Mouse (Mus musculus) splenic B cell, adult 2 months (primary cell): ENCODE measurements at regions not wholly inside any gene's neighbourhood (a gene's known extent, or its start where the extent isn't known, plus 50 kb on each side); places are given as distances from the start of the nearest gene placed in this dataset.

Experiments
- DNase-seq: peaks from one replicate; pipeline ENCODE4 v3.0.0-alpha.2; 2011; ENCODE audit warnings: low read depth, low spot score
- H3K27me3 ChIP-seq: 2 replicates; pipeline ENCODE4 v1.6.1; 2012; ENCODE audit warnings: mild to moderate bottlenecking, low read length, moderate library complexity, mixed read lengths; ENCODE audit not compliant: control insufficient read depth, poor library complexity, insufficient read depth, severe bottlenecking
- H3K36me3 ChIP-seq: 2 replicates; pipeline ENCODE4 v1.6.1; 2012; ENCODE audit warnings: mild to moderate bottlenecking, low read length, moderate library complexity, mixed read lengths; ENCODE audit not compliant: control insufficient read depth, poor library complexity, insufficient read depth, severe bottlenecking

DNA sequence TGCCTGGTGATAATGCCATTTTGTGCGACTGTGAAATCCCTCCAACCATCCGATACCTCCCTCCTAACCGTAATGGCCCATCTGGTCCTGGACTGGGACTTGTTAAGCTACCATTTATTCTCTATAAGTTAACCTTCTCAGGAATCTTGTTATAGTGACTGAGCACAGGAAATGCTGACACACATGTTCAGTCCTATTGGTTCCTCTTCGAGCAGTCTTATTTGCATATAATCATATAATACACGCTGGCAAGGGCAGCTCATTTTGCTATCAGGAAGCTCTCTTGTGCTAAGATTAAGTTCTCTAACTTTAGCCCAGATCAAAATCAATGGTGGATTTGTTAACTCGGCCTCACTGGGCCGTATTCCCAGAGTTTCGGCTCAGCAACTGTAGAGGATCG is 206.1 kb upstream of the Il12b start:
- H3K36me3 ChIP-seq: no peaks in the 10 kb centered on the region
- DNase-seq: no peak
- H3K27me3 ChIP-seq: no peaks in the 10 kb centered on the region

DNA sequence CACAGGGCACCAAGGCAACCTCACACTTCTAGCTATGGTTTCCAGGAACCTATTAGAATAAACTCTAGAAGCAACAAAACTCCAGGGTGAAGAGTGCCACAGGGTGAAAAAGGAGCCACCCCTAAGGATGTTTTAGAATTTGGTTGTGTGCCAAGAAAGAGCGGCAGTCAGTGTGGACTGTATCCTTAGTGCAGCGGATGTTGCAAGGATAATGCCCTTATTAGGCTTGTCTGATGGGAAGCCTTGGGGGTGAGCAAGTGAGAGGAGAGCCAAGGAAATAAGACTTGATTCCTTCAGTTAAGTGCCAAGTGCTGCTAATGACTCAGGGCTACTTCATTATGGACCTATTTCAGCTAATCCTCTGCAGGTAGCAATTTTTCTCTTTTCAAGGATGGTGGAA is 197.1 kb upstream of the Il12b start:
- H3K27me3 ChIP-seq: no peaks in the 10 kb centered on the region
- no peaks in the 10 kb centered on the region for H3K36me3 ChIP-seq
- DNase-seq: no peak

DNA sequence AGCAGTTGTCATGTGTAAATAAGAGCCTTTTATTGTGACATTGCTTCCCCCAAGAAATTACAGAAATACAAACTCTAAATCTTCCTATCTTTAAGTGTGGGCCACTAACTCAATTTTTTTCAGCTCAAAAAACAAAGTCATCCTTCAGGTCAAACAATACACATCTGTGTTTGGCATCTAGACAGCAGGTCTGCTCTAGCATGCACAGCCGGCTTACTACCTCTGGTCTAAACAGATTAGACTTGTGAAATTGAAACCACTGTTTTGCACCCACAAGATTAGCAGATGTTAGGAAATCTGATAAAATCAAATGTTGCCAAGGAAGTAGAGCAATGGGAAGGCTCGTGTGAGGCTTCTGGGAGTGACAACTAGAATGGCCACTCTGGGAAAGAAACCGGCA is 195.5 kb upstream of the Il12b start:
- no peaks in the 10 kb centered on the region for H3K27me3 ChIP-seq
- H3K36me3 ChIP-seq: no peaks in the 10 kb centered on the region
- DNase-seq: no peak

DNA sequence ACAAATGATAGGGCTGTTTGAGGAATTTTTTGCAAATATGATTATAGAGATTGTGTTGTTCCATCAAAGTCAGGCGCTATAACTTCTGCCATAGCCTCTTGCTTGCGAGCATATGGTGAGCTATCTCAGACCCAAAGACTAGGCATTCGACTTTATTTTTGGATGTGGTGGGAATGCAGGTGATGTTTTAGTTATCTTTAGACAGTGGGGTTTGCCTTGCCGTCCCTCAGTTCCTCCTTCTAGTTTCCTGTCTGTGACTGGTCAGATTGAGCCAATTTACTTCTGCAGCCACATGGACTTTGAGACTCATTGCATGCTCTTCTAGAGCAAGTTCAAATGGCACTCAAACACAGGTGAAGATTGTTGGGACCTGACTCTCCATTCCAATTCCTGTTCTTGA is 193.0 kb upstream of the Il12b start:
- DNase-seq: no peak
- H3K27me3 ChIP-seq: no peaks in the 10 kb centered on the region
- H3K36me3 ChIP-seq: no peaks in the 10 kb centered on the region

DNA sequence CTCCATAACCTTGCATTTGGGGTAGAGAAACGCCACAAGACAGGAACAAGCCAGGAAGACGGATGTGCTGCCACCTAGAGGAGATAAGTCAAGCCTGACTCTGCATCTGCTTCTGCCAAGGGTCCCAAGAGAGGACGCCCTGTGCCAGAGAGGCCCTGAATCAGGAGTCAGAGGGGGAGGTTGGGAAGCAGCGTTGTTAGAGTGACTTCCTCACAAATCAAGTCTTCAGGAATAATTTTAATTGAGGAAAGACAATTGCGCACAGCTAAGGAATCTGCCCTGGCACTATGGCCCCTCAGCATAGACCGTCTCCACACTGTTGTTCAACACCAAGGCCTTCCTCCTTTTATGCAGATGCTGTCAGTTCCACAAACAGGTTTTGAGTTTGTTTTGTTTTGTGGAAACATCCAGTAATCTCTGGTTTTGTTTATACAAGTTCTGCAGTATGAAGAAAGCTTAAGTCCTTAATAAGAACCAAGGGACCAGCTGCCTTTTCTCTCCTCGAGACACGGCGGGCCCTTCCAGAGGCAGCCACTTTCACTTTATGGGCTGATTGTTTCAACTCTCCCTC is 187.9 kb upstream of the Il12b start:
- H3K36me3 ChIP-seq: no peaks in the 10 kb centered on the region
- H3K27me3 ChIP-seq: no peaks in the 10 kb centered on the region; the same call in 1 of the 2 replicates
- DNase-seq: peak; percentile 20

DNA sequence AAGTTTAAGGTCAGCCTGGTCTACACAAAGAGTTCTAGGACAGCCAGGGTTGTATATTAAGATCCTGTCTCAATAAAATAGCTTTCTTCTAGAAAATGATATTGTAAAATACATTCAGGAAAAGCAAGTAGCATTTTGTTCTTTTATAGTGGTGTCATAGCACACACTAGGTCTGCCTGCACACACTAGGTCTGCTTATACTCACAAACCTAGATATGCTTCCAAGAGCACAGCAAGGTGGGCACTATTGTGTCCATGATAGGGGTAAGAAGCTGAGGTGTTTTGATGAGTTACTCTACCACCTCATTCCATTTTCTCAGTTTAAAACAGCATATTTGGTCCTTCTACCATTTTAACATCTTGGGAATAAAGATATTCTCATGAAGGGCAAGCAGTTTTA is 185.8 kb upstream of the Il12b start:
- DNase-seq: no peak
- Histone ChIP-seq H3K36me3 (no peaks in the 10 kb centered on the region), H3K27me3 (no peaks in the 10 kb centered on the region; the same call in 1 of the 2 replicates)

DNA sequence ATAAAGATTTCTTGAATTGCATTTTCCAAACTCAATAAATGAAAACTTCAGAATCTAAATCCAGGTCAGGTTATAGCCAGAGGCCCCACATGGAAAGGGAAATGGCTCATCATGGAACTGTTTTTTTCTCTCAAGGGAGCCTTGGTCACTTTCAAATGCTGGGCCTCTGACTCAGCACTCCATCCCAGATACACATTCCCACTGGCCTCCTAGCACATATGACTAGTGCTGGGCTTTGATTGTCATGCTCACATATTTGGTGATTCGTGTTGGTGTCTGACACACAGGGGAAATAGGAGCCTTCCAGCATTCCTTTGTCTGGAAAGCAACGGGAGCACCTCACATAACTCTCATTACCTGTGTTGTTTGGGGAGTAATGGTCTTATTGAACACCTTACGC is 183.5 kb upstream of the Il12b start:
- Histone ChIP-seq H3K27me3 (no peaks in the 10 kb centered on the region; the same call in 1 of the 2 replicates), H3K36me3 (no peaks in the 10 kb centered on the region)
- DNase-seq: no peak

DNA sequence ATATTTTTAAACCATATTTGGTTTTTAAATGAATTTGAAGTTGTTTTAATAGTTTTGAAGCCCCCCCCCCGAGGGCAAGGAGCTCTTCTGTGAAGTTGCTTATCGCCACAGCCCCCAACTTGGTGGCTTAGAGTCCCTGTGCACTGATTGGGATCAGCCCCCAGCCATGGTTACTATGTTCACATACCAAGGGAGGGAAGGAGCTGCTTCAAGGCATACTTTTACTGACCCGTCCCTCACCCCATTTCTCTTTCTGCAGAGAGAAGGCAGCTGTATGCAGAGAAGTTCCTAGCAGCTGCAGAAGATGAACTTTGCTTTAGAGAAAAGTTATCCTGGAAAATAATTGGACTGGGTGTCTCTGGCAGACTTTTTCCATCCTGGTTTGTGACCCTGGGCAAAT is 179.9 kb upstream of the Il12b start:
- DNase-seq: no peak
- H3K27me3 ChIP-seq: no peaks in the 10 kb centered on the region; the same call in 1 of the 2 replicates
- no peaks in the 10 kb centered on the region for H3K36me3 ChIP-seq

DNA sequence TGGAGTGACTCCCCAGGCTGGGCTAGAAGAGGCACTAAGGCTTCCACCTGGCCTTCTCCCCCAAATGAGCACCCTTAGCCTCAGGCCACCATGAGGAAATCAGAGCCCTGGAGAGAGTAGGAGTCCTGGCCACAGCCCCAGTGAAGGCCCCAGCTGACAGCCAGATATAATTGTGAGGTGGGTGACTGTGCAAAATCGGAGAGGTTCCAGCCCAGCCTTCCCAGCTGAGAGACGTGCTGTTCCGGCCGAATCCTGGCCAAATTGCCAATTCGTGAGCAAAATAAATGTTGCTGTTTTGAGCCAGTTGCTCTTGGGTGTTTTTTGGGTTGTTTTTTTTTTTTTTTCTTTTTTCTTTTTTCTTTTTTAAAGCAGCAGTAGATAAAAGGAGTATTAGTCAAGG is 169.9 kb upstream of the Il12b start:
- no peaks in the 10 kb centered on the region for H3K27me3 ChIP-seq
- DNase-seq: no peak
- no peaks in the 10 kb centered on the region for H3K36me3 ChIP-seq

DNA sequence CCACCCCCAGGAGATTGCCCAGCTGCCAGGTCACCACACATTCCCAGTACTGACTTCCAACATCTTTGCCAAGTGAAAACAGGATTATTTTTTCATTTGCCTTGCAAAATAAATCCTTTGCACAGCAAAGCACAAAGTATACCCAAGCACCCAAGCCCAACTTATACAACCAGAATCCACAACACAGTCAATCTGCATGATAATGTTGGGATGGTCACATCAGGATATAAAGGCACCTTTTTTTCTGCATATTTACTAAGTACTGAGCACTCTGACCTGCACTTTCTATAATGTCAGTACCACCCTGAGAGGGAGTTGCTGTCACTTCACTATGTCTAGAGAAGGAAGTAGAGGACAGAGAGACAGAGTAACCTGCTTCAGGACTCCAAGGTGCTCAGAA is 164.4 kb upstream of the Il12b start:
- Histone ChIP-seq H3K27me3 (no peaks in the 10 kb centered on the region), H3K36me3 (no peaks in the 10 kb centered on the region)
- no peak for DNase-seq

DNA sequence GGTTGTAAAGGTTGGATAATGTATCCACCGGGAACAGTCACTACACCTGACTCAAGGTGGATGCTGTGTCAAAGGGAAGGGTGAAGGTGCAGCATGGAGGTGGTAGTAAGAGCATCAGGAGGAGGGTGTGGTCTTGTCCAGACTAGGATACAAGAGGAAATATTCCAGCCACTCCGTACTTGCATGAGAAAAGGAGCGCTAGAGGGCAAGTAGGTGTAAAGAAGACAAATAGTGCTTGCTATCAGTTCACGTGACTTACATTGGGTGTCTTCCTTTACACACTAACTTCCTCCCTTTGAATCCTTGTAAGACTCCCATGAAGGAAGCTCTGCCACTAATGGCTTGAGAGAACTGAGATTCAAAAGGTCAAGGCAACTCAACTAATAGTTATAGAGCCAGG is 161.8 kb upstream of the Il12b start:
- DNase-seq: no peak
- no peaks in the 10 kb centered on the region for H3K36me3 ChIP-seq
- H3K27me3 ChIP-seq: no peaks in the 10 kb centered on the region

DNA sequence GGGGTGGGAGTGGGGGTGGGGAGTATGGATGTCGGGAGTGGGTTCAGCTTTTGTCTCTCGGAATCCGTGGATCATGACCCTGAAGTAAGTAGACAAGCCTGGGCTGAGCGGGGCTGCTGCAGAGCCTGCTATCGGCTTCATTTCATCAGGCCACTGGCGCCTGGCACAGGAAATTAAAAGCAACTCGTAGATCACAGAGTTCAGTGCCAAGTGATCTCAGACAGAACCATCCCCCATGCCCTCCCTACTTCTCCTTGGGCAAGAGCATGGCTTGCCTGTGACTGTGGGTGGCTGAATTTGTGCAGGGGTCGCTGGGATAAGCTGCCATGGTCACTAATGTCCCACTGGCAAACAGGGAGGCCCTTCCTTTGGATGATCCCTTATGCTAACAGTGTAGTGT is 161.3 kb upstream of the Il12b start:
- H3K36me3 ChIP-seq: no peaks in the 10 kb centered on the region
- DNase-seq: no peak

DNA sequence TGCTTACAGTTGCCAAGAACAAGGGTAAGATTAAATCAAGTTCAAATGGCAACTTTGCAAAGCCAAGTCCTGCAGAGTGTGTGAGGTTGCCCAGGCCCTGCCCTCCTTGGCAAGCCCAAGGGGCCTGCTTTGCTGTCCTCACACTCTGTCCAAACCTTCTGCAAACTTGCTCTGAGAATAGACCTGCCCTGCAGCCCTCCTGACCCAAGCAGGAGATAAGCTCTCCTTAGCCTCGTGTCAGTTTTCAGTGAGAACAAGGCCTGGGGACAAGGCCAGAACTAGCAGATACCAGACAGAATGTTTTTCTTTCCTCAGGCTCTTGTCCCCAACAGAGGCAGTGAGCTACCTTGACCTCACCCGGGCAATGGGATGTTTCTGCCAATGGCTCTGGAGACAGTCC is 156.7 kb upstream of the Il12b start:
- Histone ChIP-seq H3K27me3 (no peaks in the 10 kb centered on the region), H3K36me3 (no peaks in the 10 kb centered on the region)

More for the DNA sequence above, 161.3 kb upstream of the Il12b start:
- H3K27me3 ChIP-seq: no peaks in the 10 kb centered on the region

DNA sequence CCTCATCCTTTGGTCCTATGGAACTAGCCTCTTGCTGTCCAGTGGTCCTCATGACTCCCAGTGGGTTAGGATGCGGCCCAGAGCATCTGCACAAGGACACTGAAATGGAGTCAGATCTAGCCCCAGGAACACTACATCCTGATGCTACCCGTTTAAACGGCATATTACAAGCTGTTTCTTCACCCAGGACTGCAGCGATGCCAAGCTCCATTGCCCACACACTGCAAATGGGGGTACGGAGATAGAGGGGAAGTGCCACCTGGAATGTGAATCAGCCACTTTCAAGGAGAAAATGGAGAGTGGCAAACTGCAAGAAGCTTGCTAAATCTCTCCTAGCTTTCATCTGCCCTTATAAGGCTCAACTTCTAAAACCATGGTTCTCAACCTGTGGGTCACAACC is 148.0 kb upstream of the Il12b start:
- H3K36me3 ChIP-seq: no peaks in the 10 kb centered on the region
- DNase-seq: no peak
- H3K27me3 ChIP-seq: no peaks in the 10 kb centered on the region

More for the DNA sequence above, 156.7 kb upstream of the Il12b start:
- no peak for DNase-seq

DNA sequence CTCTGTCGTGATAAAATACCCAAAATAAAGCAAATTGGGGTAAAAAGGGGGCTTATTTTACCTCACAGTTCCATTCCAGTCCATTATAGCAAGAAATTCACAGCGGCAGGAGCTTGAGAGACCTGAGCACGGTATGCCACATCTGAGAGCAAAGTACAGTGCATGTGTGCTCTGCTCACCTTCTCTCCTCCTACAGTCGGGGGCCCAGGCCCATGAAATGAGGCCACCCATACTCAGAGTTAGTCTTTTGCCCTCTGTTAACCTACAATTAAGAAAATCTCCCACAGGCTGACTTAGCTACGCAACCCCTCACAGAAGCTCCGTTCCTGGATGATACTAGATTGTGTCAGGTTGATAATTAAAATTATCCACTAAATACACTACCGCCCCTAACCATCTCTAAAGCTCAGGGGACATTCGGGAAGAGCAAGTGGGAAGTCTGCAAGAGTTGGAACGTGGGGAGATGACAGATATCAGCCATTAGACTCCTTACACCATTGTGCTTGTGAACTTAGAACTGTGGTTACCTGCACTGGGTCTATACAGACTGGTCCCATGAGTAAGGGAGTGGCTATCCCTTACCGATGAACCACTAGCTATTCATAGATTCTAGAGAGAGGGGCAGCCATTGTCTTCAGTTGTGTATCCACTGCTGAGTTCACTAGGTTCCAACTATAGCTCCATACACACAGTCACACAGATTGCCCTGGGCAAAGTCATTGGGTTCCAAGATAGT is 139.3 kb upstream of the Il12b start:
- H3K36me3 ChIP-seq: no peaks in the 10 kb centered on the region
- DNase-seq: no peak
- H3K27me3 ChIP-seq: no peaks in the 10 kb centered on the region

DNA sequence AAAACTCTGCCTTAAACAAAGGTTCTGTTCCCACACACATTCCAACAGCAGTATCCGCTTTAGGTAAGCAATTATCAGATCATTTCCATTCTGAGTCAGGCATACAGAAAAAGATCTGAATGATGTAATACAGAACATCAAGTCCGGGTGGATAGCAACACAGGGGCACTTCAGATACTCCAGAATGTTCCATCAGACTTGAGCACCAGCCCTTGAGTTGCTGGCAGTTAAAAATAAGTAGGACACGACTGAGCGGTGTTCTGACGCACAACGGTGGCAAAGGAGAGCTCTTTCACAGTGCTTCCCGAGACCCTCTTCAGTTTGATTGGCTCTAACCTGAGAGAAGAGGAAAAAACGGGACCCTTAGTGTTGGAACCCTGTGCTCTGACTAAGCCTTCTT is 138.2 kb upstream of the Il12b start:
- Histone ChIP-seq H3K27me3 (no peaks in the 10 kb centered on the region), H3K36me3 (no peaks in the 10 kb centered on the region)
- no peak for DNase-seq
